In genomic region chr19:32476016-32476711, GRCm38 (mm10) we compare ENCODE assay signal across 13 mouse cellular contexts. TPM values are rescaled to one million over a fixed set of nuclear protein-coding genes. Genes with fewer than 3 reads are reported as not detected.
DNase-seq lines count a peak whose midpoint lies in the region; TF ChIP-seq lines count a peak whose summit lies in the region.
"Had no signal": no experiment of that assay in that cellular context is flagged by ENCODE, and none has a peak within 500 bp of the region (broad histone marks: within the 10 kb centered on the region; RNA-seq: fewer than 3 reads in every experiment).

No protein-coding gene starts in this region.

- TF ChIP-seq POLR2A in liver, adult 2 months (IDR thresholded peaks at IDR 0.05; ENCODE audit: extremely low read depth, insufficient read depth, low read length): no peak

- peaks cover 7% of the 10 kb centered on the region for H3K36me3 ChIP-seq in erythroblast, embryonic 14.5 days (ENCODE audit: control insufficient read depth)
- H3K36me3 ChIP-seq in liver, adult 2 months (ENCODE audit: control insufficient read depth, insufficient read depth, low read length): no peaks in the 10 kb centered on the region
- H3K36me3 ChIP-seq: embryonic facial prominence, embryonic 12.5 days; forebrain, embryonic 15.5 days had no signal

- H3K27me3 ChIP-seq in erythroblast, embryonic 14.5 days (ENCODE audit: control insufficient read depth): no peaks in the 10 kb centered on the region
- no peaks in the 10 kb centered on the region for H3K27me3 ChIP-seq in liver, adult 2 months (ENCODE audit: control insufficient read depth, insufficient read depth, low read length)
- H3K27me3 ChIP-seq: embryonic facial prominence, embryonic 12.5 days; forebrain, embryonic 15.5 days had no signal

- peak overlapping the region; percentile 33 for H3K4me3 ChIP-seq in erythroblast, embryonic 14.5 days (replicated peaks)
- peak overlapping the region; percentile 6; the same call in 1 of the 2 replicates for H3K4me3 ChIP-seq in liver, adult 2 months (ENCODE audit: insufficient read depth, low read depth, low read length)
- H3K4me3 ChIP-seq: embryonic facial prominence, embryonic 12.5 days; forebrain, embryonic 15.5 days had no signal

- peak overlapping the region; percentile 64 for H3K27ac ChIP-seq in liver, adult 2 months (replicated peaks; ENCODE audit: insufficient read depth, low read depth, low read length)
- H3K27ac ChIP-seq: embryonic facial prominence, embryonic 12.5 days; forebrain, embryonic 15.5 days had no signal

- H3K4me1 ChIP-seq in erythroblast, embryonic 14.5 days (ENCODE audit: control insufficient read depth): peaks cover 75% of the 10 kb centered on the region
- H3K4me1 ChIP-seq in liver, adult 2 months (ENCODE audit: control insufficient read depth, insufficient read depth, low read length): peaks cover 9% of the 10 kb centered on the region
- H3K4me1 ChIP-seq: embryonic facial prominence, embryonic 12.5 days; forebrain, embryonic 15.5 days had no signal

- H3K9me3 ChIP-seq in erythroblast, embryonic 14.5 days (ENCODE audit: control insufficient read depth, low read length): peaks cover 4% of the 10 kb centered on the region
- H3K9me3 ChIP-seq: embryonic facial prominence, embryonic 12.5 days; forebrain, embryonic 15.5 days had no signal

- H3K79me2 ChIP-seq in liver, adult 2 months (ENCODE audit: control insufficient read depth, insufficient read depth, low read length): no peaks in the 10 kb centered on the region

- peak overlapping the region; percentile 42; the same call in 1 of the 2 replicates for H3K9ac ChIP-seq in liver, adult 2 months (ENCODE audit: low read depth, low read length)
- H3K9ac ChIP-seq: embryonic facial prominence, embryonic 12.5 days; forebrain, embryonic 15.5 days had no signal

- peak; percentile 32 to 51 for DNase-seq in spleen, postnatal 36 days (ENCODE audit: low spot score in 2 of 2)
- no peak for DNase-seq in spleen, adult 18-20 months
- peak; percentile 69 for DNase-seq in liver, adult 2 months (ENCODE audit: extremely low read depth, low read depth, low spot score)
- DNase-seq in lung, postnatal 36 days: no peak
- DNase-seq in cerebellum, postnatal 10 days: no peak
- no peak for DNase-seq in adrenal gland, postnatal 25 days
- DNase-seq: cerebellum, postnatal 14 days; gastrocnemius, postnatal 36 days; heart, postnatal 14 days; thymus, postnatal 14 days had no signal

- 16% methylated on average over 12 of the region's 12 CpGs for WGBS in liver, adult 2 months

- TF ChIP-seq CTCF in liver, adult 2 months (IDR thresholded peaks at IDR 0.05; ENCODE audit: low read depth, low read length): no peak

RNA-seq across cellular contexts. Expression of gene Minpp1, which starts 9.4 kb away (rescaled TPM):
- polyA plus RNA-seq in erythroblast, embryonic 14.5 days (2012): 16.3 and 19.3 TPM in 2 replicates
- 35.3 and 44.6 TPM in 2 replicates for total RNA-seq in liver, adult 2 months (2014; rRNA removed)
- 46.8 and 53.9 TPM in 2 replicates for polyA plus RNA-seq in liver, adult 2 months (2012; rRNA removed)
- total RNA-seq in adrenal gland, postnatal 25 days (2021): 43.6 and 45.5 TPM in 2 replicates

RNA-seq across cellular contexts. Expression of gene Rpl9-ps6, which starts 9.8 kb away (rescaled TPM):
- polyA plus RNA-seq in erythroblast, embryonic 14.5 days (2012): 0.13 and 0.31 TPM in 2 replicates
- total RNA-seq in liver, adult 2 months (2014; rRNA removed): 23.8 and 24.3 TPM in 2 replicates
- polyA plus RNA-seq in liver, adult 2 months (2012; rRNA removed): 2.6 and 3.0 TPM in 2 replicates
- 47.5 and 79.0 TPM in 2 replicates for total RNA-seq in adrenal gland, postnatal 25 days (2021)

Comparison
In these comparisons a context has a peak if more than half of its experiments do, and no peak if none do; other contexts are left out.
1. DNase-seq: peak in spleen, postnatal 36 days (2 of 2) and liver, adult 2 months (single experiment); none in spleen, adult 18-20 months (0 of 2), lung, postnatal 36 days (single experiment), cerebellum, postnatal 10 days (0 of 2) and adrenal gland, postnatal 25 days (single experiment).